Mouse (Mus musculus) NIH3T3 (cell line): ENCODE data around the gene Hk1.

Source experiments
- DNase-seq: peaks from one replicate; pipeline ENCODE4 v3.0.0-alpha.2; 2012; ENCODE audit warnings: low read depth

Gene Hk1

DNA sequence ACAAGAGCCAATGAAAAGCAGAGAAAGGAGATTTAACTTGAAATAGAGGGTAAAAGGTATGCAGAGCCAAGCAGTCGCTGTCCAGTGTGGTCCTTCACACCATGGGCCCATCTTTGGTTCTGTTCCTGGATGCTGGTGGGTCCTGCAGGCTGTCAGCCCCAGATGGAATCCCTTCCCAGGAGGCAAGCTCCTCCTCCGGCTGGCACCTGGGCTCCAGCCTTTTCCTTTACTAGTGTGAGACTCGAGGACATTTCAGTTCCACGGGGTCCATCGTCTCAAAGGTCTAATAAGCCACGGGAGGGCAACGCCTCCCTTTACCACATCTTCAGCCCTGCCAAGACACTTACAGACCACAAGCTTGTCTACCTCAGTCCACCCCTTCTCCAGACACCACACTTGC is 60.6 kb downstream of the Hk1 start:
- DNase-seq: no peak

DNA sequence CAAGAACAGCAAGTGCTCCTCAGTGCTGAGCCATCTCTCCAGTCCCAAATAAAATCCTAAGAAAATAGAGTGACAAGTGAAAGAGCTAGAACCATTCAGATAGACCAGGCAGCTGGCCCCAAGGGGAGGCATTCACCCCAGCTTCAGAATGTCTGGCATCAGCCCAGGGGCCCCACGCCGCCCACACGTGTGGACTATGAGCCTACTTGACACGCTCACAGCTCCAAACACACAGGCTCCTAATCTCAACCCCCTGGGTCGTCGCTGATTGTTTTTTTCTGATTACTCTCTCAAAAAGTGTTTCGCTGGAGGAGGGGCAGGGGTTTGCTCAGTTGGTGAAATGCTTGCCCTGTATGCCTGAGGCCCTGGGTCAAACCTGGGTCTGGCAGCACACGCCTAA is 63.2 kb downstream of the Hk1 start:
- DNase-seq: no peak

GRCm38 (mm10) chr10:62313885-62314424 is 65.8 kb downstream of the Hk1 start:
- DNase-seq: no peak

- no peak for DNase-seq
These were observed 66.6 kb downstream of the Hk1 start for GRCm38 (mm10) chr10:62313140-62313539.

DNA sequence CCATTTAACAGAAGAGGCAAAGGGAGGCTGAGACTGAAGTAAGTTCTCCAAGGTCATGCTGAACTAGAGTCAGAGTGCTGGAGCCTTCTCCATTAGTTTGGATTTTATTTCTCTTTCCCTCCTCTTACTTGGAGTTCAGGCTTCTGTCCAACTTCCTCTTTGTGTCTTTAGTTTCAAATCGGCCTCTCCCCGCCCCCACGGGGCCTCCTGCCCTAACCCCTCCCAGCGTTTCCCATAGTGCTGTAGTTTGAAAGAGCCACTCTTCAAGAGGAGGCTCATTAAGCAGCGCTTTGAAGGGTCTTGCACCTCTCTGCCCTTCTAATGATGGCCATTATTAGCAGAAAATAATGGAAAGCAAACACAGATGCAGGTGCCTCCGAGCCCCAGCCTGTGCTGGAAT is 68.2 kb downstream of the Hk1 start:
- DNase-seq: no peak

- DNase-seq: no peak
These were observed 69.3 kb downstream of the Hk1 start for GRCm38 (mm10) chr10:62310259-62311039.

DNA sequence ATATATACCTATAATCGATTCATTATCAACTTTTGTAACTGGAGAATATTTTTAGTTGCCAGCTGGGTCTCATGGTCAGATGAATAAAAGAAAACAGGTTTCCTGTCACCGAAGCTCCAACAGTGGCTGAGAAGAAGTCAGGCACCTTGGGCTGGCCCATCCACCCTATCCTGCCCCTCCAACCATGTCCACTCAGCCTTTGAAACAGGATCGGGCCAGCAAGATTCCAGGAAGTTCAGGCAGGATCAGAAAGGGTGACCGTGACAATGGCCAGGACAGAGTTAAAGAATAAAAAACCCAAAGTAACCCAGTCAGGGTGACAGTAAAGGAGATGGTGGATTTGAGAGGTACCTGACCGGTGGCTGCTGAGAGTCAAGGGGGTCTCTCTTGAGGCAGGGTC is 70.1 kb downstream of the Hk1 start:
- DNase-seq: no peak

DNA sequence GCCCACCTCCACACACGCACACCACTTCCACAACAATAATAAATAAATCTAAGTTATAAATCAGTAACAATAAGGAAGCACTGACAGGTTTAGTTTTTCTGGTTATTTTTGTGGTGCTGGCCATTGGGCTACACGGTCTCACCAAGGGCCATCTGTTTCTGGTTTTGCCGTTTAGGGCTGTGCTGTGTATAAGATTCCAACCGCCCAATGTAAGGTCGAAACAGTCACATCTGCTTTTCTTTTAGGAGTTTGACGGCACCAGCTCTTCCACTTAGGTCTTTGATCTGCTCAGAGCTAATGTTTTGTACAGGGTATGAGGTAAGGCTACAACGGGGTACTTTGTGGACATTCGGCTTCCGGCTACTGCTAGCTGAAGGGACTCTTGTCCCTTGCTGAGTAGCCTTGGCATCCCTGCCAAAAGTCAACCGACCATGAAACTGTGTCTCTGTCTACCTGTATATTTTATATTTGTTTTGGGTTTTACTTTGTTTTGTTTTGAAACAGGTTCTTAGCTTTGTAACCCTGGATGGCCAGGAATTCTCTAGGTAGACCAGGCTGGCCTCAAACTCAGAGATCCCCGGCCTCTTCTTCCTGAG is 70.7 kb downstream of the Hk1 start:
- DNase-seq: peak; percentile 12

GRCm38 (mm10) chr10:62306483-62306882 is 73.2 kb downstream of the Hk1 start:
- no peak for DNase-seq

- no peak for DNase-seq
These were observed 74.6 kb downstream of the Hk1 start for GRCm38 (mm10) chr10:62305090-62305489.

GRCm38 (mm10) chr10:62300006-62300827 is 79.5 kb downstream of the Hk1 start:
- peak; percentile 77 for DNase-seq

GRCm38 (mm10) chr10:62296086-62296872 is 83.4 kb downstream of the Hk1 start:
- no peak for DNase-seq

DNA sequence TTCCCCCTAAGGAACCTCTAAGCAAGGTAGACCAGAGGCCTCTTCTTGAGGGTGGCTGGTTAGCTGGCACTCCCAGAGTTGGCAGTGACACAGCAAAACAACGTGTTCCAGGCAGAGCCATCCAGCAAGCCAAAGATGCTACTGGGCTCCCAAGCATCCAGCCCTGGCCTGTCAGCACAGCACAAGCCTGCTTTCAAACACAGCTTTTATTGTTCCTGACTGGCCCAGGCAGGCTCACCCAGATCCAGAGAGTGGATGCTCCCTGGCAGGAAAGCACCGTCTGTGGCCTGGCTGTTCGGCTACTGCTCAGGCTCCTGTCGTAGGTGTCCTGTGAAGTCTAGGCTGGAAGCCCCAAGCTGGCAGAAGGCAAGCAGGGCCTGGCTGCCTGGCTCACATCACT is 85.6 kb downstream of the Hk1 start:
- DNase-seq: peak; percentile 10

- DNase-seq: no peak
These were observed 92.1 kb downstream of the Hk1 start for GRCm38 (mm10) chr10:62287460-62288124.

DNA sequence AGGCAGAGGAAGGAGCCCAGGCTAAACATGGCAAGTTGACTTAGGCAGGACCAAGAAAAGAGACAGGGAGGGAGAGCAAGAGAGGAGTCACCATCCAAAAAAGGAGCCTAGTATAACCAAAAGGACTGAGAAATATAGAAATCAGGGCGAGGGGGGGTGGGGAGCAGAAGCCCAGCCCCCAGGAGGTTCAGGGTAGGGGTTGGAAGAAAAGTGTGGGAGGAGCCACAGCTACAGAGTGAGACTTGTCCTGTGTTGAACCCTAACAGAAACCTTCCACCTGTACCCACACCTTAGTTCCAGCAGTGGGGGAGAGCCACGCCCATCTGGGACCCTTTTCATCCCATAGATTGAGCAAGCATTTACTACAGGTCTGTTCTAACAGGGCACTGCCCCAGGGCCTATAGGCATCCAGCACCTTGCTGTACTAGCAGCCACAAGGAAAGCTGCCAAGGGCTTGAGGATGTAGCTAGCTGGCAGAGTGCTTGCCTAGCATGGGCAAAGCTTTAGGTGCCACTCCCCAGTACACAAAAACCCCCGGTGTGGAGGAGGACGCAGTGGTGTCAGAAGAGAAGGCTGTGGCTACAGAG is 96.4 kb downstream of the Hk1 start:
- no peak for DNase-seq

GRCm38 (mm10) chr10:62282782-62283181 is 96.9 kb downstream of the Hk1 start:
- DNase-seq: peak; percentile 14

GRCm38 (mm10) chr10:62279671-62280070 is 100.0 kb downstream of the Hk1 start:
- DNase-seq: no peak

DNA sequence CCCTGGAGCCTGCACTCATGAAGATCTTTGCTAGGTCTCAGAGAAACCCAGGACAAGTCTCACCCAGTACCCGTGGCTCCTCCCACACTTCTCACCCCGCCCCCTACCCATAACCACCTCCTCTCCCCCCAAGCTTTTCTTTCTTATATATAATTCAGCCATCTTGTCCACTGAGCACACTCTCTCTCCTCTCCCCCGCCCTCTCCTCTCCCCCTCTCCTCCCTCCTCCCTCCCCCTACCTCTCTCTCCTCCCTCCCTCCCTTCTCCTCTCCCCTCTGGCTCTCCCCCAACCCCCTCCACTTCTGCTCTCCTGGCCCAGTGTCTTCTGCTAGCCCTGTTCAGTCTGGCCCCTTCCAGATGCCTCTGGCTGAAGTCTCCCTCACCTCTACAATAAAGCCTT is 100.6 kb downstream of the Hk1 start:
- no peak for DNase-seq

DNA sequence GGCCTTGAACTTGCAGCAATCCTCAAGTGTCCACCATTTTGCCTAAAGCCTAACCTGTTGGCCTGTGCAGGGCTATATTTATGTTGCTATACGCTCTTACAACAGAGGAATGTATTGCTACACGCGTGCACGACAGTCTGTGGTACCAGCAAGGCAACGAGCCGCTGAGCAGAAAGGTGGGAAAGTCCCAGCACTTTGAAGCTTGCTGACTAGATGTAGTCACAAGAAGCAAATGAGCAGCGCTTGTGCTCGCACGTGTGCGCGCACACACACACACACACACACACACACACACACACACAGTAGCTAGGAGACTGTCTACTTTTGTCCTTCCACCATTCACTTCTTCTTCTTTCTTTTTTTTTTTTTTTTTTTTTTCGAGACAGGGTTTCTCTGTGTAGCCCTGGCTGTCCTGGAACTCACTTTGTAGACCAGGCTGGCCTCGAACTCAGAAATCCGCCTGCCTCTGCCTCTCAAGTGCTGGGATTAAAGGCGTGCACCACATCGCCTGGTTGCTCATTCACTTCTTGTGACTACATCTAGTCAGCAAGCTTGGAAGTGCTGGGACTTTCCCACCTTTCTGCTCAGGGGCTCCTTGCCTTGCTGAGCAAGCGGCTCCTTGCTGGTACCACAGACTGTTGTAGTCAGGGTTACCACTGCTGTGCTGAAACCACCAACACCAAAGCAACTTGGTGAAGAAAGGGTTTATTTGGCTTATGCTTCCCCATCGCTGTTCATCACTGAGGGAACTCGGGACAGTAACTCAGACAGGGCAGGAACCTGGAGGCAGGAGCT is 102.0 kb downstream of the Hk1 start:
- no peak for DNase-seq

- peak; percentile 90 for DNase-seq
These were observed 104.5 kb downstream of the Hk1 start for GRCm38 (mm10) chr10:62275235-62275634.
